Mouse (Mus musculus): ENCODE measurements around the gene Gm21060. TPM values are rescaled to one million over a fixed set of nuclear protein-coding genes. Genes with fewer than 3 reads are reported as not detected.
"Not testable (repeated sequence)": the region's sequence is repeated elsewhere in the genome, so short reads cannot be mapped to it uniquely, and the experiment has no call there.

The Gm21060 gene
- total RNA-seq (2022) = not detected

DNA sequence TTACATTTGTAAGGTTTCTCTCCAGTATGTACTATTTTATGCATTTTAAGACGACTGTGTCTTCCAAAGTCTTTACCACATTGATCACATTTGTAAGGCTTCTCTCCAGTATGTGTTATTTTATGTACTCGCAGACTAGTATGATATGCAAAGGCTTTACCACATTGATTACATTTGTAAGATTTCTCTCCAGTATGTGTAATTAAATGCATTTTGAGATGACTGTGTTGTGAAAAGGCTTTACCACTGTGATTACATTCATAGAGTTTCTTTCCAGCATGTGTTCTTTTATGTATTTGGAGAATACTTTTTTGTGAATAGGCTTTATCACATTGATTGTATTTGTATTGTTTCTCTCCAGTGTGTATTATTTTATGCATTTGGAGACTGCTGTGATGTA is at the start of gene Gm21060:
TSS of gene Gm21060 (minus strand) at position 101 of the 400 bp plus-strand sequence.
- no peak for DNase-seq

GRCm38 (mm10) chr19:61320844-61321243 is 24.0 kb upstream of the Gm21060 start:
- DNase-seq = not testable (repeated sequence)

DNA sequence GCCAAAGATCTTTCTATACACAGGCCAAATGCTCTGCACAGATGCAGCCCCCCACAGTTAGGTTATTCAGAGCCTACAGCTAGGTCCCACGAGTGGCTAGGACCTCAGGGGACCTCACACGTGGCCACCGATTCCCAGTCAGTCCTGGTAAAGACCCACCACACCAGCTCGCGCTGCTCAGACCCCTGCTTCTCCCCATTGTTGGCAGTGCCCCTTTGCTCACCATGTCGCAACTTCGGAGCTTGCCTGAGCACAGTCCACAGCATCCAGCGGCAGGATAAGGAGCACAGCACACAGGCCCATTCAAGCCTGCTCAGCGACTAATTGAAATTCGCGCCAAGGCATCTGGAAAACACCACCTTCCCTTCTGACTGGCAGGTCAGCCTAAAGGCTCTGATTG is 16.3 kb upstream of the Gm21060 start:
- DNase-seq = not testable (repeated sequence)

DNA sequence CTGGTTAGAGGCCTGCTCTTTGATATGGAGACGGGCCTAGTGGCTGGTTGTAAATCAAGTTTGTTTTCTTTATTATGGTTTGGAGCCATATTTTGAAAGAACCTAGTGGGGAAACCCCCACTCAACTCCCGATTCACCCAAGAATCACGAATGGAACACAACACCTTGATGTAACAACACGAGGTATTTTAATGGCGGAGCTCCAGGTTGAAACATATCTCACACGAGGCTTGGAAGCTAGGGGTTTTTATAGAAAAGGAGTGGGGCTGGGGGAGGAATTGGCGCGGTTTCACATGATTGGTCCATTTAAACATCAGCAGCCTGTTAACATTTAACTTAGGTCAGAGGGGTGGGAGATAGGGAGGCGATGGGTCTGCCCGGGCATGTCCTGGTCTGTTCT is 15.5 kb upstream of the Gm21060 start:
- DNase-seq = not testable (repeated sequence)

DNA sequence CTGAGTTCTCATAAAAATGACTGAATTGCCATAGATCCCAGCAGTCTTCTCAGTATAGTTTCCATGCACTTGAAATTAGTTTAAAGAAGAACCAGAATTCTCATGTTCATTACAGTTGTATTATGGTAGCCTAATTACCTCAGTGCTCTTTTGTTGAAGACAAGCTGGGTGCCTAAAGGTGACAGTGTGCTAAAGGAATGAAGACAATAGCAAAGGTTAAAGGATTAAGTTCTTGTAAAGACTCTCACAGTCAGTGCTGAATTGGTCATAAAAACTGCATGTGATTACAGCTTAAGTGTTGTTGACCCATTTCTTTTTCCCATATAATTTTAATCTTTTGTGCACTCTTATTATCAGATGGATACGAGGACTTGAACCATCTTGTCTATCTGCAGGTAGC is 11.2 kb upstream of the Gm21060 start:
- DNase-seq = not testable (repeated sequence)

DNA sequence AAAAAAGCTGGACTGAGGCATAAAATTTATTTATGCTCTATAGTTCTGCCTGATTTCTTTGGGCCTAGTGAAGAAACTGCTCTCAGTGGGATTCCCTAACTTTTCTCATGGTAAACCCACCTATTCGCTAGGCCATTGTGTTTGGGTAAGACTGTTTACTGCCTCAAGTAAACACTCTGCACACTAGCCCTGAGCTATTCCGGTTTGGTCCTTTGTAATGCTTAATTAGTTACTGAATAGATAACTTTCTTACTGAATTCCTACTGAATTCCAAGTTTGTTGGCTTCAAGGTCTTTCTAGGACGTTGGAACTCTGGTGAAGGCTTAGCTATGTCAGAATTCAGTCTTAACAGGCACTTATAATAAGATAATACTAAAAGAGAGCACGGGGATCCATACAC is 11.8 kb downstream of the Gm21060 start:
- DNase-seq = not testable (repeated sequence)

- no peak for DNase-seq
Measured at GRCm38 (mm10) chr19:61283581-61283980, 13.3 kb downstream of the Gm21060 start.

- DNase-seq = no peak
Measured at GRCm38 (mm10) chr19:61275446-61275845, 21.4 kb downstream of the Gm21060 start.

- DNase-seq = not testable (repeated sequence)
Measured at GRCm38 (mm10) chr19:61269141-61269540, 27.7 kb downstream of the Gm21060 start.

- DNase-seq = no peak
Measured at GRCm38 (mm10) chr19:61267141-61267540, 29.7 kb downstream of the Gm21060 start.

GRCm38 (mm10) chr19:61266651-61267050 is 30.2 kb downstream of the Gm21060 start:
- no peak for DNase-seq

- peak; percentile 8 for DNase-seq
Measured at GRCm38 (mm10) chr19:61266246-61266615, 30.6 kb downstream of the Gm21060 start.

DNA sequence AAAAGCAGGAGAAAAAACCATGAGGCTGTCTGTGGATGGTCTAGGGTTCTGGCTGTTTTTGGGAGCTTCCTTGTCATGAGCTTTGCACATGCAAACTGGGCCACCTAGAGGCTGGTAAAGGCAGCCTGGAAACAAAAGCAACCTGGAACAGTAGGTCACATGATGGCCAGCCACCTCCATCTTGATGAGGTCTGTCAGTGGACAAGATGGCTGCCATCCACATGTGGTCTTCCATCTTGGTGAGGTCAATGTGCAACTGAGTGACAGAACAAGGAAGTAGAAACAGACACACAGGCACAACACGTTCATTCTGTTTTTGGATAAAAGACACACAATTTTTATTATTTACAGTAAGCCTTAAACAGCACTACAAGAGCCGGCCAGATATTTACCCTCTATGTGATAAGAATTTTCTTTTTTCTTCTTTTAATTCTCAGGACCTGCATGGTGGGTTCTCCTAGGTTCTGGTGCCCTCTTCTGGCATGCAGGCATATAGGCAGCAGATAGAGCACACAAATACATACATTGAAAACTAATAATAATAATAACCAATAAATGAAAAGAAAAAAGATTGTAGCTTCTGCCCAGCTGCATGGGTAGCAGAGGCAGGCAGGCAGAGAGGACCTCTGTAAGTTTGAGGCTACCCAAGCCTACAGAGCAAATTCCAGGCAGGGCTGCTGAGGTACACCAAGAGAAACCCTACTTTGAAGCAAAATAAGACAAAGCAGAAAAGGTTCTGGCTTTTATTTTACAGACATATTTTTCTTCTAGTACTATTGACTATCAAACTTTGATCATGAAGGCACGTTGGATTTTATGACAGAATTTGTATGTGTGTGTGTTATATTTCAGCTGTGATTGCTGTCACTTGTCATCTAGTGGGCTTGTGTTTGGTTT is 31.3 kb downstream of the Gm21060 start:
- DNase-seq = peak; percentile 83

GRCm38 (mm10) chr19:61264933-61265332 is 31.9 kb downstream of the Gm21060 start:
- no peak for DNase-seq

DNA sequence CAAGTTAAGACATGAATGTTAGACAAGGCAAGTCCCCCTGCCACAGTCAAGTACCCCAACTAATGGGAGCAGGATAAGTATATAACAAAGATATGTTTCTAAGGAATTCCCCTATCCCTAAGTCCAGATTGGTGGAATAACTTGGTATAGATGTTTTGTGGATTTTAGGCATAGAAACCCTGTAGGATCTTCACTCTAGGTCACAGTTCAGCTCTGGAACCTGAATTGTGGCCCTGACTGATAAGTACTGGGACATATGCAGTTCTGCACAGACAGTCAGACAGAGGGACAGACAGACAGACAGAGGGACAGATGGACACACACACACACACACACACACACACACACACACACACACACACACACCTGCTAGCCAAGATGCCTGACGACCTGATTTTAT is 32.6 kb downstream of the Gm21060 start:
- DNase-seq = no peak

- no peak for DNase-seq
Measured at GRCm38 (mm10) chr19:61261241-61261640, 35.6 kb downstream of the Gm21060 start.

DNA sequence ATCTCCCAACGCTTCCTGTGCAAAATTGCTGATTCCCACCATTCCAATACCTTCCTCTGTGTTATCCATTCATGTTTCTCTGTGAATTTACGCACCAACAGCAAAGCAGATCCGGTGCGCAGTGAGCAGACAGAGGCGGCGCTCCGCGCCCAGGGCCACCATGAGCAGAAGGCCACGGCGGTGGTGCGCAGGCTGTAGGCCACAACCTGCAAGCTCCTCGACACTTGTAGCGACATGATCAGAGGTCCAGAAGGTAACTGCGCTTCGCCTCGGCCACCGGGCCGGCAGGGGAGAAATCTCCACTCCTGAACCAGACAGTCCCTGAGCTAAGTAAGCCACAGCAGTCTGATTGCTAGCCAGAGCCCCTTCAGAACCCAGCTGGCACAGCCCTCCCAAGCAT is 39.1 kb downstream of the Gm21060 start:
- DNase-seq = no peak

DNA sequence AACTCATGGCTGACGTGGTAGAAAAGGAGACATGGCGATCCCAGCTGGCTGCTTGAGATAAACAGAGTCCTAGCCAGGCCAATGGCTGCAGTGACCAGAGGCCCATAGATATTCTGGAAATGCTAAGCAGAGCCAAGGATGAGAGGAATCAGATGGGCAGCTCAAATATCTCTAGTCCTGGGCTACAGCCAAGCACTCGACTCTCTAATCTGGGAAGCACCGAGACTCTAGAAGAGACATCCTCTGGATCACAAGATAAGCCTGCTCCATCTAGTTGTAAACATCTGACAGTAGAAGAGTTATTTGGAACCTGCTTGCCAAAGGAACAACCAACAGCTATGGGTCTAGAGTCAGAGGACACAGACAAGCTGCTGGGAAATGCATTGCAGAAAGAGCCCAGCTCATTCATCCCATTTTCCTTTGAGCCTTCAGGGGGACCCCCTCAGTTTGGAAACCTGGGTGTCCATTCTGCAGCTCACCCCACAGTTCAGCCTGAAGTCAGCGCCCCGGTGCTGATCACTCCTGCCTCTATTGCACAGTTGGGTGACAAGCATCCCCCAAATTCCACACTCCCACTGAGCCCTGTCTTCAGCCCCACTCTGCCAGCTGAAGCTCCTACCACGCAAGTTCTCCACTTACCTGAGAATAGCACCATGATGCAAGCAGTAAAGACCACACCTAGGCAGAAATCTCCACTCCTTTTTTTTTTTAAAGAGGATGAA is 40.5 kb downstream of the Gm21060 start:
- no peak for DNase-seq

DNA sequence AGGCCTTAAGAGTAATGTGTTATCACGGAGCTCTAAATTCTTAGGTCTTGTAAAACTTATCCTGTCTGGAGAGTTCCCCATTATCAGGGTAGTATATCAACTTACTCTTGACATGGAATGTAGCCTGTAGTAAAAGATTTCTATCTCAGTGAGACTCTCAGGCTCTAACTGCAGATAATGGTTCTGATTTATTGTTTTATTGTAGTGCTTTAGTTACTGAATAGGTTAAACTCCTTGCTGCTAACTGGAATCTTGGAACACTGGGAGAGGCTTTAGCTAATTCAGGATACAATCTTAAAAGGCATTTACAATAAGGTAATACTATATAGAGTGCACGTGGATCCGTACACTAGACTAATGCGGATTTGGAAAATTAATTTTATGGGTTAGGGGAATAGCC is 49.5 kb downstream of the Gm21060 start:
- DNase-seq = not testable (repeated sequence)

Data from adrenal gland, adult 8-10 months (tissue).